Mouse (Mus musculus) liver (tissue): ENCODE results near the gene Chrnb2.
"Not testable (repeated sequence)": the region's sequence is repeated elsewhere in the genome, so short reads cannot be mapped to it uniquely, and the experiment has no call there.

Source experiments
- DNase-seq: peaks from one replicate; pipeline ENCODE4 v3.0.0-alpha.2; 2020; ENCODE audit warnings: mixed read lengths

Gene Chrnb2

DNA sequence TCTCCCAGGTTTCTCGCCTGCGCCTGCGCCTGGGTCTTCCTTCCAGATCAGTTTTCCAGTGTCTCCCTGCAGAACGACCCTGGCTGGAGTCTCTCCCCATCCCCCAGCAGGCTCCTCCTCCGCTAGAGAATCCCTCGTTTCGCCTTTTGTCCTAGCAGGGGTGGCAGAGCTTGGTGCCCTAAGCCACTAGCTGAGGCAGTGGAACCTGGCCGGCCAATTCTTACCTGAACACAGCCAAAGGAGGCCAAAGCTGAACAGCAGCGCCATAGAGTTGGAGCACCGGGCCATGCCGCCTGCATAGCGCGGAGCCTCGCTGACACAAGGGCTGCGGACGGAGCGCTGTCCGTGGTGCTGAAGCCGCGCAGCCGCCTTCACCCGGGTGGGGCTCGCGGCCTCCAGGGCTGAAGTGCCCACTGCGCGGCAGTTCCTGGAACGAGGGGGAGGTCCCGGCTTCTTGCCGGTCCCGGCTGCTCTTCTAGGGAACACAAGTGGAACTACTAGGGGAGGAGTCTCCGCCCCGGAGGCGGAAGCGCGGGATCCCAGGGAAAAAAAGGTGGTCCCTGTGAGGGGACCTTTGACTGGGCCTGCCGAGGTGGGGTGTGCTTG is at the start of gene Chrnb2:
Gene Chrnb2 (minus strand): TSS at position 514 of the 606 bp plus-strand sequence.
- DNase-seq, result peak; percentile 76

DNA sequence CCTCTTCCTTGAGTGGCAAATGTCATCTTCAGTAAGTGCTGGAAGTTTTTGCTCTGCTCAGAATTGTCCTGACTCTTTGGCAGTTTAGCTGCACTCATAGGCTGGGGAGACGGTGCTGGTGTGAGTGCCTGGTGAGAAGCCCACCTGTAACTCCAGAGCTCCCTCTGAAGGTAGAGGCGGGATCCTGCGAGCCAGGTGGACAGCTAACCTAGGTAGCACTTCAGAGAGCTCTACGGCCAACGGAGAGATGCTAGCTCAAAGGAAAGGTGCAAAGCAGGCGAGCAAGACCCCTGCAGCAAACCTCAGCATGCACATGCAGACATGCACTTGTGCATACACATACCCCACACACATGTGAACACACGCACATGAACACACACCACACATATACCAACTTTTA is 49.6 kb upstream of the Chrnb2 start:
- DNase-seq, result no peak

GRCm38 (mm10) chr3:89812166-89812565 is 47.7 kb upstream of the Chrnb2 start:
- DNase-seq, result no peak

DNA sequence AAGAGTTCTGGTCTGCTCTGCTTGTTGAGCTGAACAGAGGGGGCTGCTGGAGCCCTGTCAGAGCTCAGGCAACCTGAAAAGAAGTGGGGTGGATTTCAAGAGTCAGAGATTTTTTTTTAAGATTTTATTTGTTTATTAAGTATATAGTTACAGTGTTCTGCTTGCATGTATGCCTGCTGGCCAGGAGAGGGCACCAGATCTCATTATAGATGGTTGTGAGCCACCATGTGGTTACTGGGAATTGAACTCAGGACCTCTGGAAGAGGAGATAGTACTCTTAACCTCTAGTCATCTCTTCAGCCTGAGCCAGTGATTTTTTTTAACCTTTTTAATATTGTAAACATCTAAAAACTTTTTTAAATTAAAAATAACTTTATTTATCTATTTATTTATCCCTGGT is 46.4 kb upstream of the Chrnb2 start:
- no peak for DNase-seq

DNA sequence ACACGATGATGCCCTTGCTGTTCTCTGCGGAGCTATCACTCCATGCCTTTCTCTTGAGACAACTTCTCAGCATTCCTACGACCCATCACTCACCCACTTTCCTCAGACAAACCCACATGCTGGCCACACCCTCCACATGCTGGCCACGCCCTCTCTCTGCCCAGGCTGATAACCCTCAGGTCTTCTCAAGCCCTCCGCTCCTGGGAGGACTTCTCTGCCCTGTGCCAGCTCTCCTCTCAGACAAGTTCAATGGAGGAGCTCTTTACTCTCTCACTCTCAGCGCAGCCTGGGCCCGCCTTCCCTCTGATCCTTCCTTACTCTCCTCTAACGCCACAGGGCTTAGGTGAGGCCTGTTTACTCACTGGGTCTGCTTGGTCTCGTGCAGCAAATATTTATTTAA is 44.2 kb upstream of the Chrnb2 start:
- DNase-seq, result peak; percentile 95

- peak; percentile 78 for DNase-seq
These were observed 43.4 kb upstream of the Chrnb2 start for GRCm38 (mm10) chr3:89807881-89808280.

DNA sequence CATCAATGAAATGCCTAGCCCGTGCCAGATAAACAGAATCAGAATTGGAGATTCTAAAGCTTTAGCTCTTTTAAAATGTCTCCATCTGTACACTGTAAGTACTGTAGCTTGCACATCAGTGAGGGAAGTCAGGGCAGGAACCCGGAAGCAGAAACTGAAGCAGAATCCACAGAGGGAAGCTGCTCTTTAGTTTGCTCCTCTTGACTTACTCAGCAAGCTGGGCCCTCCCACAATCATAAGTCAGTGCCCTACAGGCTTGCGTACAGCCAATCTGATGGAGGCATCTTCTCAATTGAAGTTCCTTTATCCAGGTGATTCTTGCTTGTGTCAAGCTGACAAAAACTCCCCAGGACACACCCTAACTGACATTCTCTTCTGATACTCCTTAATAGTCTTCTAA is 42.7 kb upstream of the Chrnb2 start:
- DNase-seq, result no peak

DNA sequence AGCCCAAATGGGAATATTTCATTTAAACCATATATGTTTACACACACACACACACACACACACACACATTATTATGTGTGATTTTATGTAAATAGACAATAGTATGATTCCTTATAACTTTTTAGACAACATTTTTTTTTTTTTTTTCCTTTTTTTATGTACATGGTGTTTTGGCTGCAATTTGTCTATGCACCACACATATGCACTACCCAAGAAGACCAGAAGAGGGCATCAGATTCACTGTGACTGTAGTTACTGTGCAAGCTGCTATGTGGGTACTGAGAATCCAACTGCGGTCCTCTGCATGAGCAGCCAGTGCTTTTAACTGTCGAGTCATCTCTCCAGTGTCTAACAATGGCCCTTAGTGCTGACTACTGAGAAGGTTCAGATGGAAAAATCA is 42.3 kb upstream of the Chrnb2 start:
- no peak for DNase-seq

DNA sequence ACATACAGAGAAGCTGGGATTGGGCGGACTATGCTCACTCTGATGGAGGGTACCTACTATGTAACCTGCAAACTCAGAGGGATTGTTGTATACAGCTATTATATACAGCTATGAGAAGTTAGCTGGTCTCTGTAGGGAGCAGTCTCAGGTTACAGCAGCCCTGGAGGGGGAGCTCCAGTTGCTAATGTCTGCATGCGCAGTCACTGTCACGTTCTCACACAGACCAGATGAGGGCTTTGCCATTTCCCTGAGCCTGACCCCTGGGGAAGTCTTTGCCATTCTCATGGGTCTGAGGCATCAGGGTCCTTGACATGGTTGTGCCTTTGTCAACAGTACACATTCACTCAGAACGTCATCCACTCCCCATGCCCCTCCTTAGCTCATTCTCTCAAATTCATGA is 40.7 kb upstream of the Chrnb2 start:
- no peak for DNase-seq

DNA sequence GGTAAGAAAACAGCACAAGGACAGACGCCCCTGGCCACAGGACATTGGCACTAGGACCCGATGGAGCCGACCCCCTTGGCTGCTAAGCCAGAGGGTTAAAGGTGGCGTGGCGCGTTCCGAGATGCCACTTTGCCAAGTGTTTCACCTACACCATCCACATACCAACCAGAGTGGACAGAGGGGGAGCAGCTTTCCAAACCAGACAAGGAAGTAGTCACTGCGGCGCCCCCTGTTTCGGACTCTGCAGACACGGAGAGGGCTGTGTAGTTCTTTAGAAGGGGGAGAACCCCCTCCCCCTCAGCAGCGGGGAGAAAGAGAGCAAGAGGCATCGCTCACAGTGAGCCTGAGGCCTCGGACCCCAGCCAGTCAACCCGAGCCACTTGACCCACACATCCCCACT is 38.4 kb upstream of the Chrnb2 start:
- DNase-seq, result no peak

- DNase-seq, result no peak
These were observed 37.0 kb upstream of the Chrnb2 start for GRCm38 (mm10) chr3:89801507-89801847.

GRCm38 (mm10) chr3:89800774-89801506 is 36.5 kb upstream of the Chrnb2 start:
- DNase-seq, result no peak

DNA sequence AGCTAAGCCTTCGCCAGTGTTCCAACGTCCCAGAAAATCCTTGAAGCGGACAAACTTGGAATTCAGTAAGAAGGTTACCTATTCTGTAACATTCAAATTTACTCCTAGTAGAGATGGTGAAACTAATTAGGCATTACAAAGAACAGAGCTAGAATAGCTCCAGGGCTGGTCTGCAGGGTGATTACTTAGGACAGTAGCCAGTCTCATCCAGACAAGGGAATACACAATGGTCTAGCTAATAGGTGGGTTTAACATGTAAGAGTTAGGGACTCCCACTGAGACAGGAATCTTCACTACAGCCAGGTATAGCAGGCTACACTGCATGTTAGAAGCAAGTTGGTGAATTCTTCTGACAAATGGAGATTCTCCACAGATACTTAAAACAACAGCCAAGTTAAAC is 35.6 kb upstream of the Chrnb2 start:
- DNase-seq, result not testable (repeated sequence)

- peak; percentile 22 for DNase-seq
These were observed 35.0 kb upstream of the Chrnb2 start for GRCm38 (mm10) chr3:89799476-89799875.

DNA sequence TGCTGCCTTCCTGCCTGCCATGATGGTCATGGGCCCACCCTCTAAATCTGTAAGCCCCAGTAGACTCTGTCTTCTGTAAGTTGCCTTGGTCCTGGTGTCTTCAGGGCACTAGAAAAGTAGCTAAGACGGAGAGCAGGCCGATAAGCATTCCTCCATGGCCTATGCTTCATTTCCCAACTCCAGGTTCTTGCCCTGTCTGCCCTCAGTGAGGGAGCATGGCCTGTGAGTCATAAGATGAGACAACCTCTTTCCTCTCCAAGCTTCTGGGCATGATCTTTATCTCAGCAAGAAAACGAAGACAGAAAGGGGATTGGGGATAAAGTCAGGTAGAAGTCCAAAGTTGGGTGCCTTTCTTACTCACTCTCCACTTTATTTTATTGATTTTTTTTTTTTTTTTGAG is 34.1 kb upstream of the Chrnb2 start:
- no peak for DNase-seq

- DNase-seq, result no peak
These were observed 31.9 kb upstream of the Chrnb2 start for GRCm38 (mm10) chr3:89796358-89796757.

- no peak for DNase-seq
These were observed 31.3 kb upstream of the Chrnb2 start for GRCm38 (mm10) chr3:89795746-89796145.

DNA sequence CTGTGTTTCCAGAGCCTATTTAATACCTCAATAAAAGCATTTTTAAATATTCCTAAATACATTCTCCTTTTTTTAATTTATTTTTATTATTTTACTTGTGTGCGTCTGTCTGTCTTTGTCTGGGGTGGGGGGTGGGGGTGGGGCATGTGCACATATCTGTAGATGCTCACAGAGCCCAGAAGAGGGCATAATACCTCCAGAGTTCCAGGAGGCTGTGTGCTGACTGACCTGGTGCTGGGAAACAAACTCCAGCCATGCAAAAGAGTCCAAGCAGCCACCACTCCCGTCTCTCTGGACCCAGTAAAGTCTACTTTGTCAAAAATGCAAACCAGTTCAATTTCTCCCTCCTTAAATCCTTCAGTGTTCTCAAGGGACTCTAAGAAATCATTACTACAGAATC is 30.2 kb upstream of the Chrnb2 start:
- DNase-seq, result no peak

- no peak for DNase-seq
These were observed 24.4 kb upstream of the Chrnb2 start for GRCm38 (mm10) chr3:89788680-89789352.

- no peak for DNase-seq
These were observed 21.8 kb upstream of the Chrnb2 start for GRCm38 (mm10) chr3:89786275-89786674.

DNA sequence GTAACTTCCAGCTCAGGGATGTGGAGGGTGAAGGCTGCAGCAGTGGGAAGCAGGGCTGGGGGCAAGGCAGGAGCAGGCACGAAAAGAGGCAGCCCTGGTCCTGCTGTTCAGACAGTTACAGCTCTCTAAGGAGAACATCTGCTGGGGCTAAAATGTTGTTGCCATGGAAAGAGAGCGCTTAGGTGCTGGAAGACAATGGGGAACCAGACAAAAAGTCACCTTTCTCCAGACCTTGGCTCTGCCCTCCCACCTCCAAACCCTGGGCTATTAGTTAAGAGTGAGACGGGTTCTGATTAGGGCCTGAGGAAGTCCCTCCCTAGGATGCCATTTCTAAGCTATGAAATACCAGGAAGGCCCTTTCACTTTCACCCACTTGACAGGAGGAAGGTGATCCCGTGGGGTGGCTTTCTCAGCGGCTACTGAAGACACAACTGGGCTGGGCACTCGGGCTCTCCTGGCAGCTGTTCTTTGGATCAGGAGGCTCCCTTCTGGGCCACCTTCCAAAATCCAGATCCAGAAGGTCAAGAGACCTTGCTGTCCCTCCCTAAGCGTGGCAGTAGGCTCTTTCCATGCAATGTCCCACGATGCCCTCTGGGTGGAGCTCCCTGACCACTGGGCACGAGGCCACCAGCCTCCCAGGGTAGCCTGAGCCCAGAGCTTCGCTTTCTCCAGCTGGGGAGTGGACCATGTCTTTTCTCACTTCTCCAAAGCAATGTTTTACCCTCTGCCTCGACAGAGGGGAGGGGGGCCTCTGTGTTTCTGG is 20.7 kb upstream of the Chrnb2 start:
- peak; percentile 67 for DNase-seq

DNA sequence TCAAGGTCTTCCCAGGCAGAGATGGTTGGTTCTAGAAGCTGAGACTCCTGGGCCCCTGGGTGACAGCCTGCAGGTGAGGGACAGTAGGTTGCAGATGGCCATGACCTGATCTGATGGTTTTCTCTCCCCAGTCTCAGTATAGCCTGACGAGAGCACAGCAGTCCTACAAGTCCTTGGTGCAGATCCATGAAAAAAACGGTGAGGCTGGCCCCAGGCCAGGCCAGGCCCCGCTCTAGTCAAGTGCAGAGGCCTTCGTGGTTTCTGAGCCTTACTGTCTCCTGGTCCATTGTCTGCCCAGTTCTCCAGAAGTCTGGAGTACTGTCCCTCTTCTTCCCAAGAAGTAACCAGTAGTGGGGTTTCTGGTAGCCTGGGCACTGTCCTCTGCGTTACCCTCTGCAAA is 17.2 kb upstream of the Chrnb2 start:
- DNase-seq, result no peak

- DNase-seq, result no peak
These were observed 15.7 kb upstream of the Chrnb2 start for GRCm38 (mm10) chr3:89780102-89780501.

DNA sequence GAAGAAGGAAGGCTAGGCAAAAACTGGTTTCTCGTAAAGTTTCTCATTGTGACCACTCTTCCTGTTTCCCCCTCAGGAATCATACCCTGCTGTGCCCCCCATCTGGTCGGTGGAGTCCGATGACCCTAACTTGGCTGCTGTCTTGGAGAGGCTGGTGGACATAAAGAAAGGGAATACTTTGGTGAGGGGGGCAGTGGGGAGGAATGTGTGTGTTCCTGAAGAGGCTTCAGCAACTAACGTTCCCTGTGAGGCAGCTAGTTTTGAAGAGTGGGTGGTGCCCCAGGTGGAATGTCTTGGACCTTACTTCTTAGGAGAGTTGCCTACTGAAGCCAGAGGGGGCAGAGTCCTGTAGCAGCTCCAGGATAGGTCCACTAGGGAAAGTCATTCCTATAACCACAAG is 11.6 kb upstream of the Chrnb2 start:
- no peak for DNase-seq
